Mouse (Mus musculus): ENCODE data around the gene Mmp10.

Gene Mmp10

DNA sequence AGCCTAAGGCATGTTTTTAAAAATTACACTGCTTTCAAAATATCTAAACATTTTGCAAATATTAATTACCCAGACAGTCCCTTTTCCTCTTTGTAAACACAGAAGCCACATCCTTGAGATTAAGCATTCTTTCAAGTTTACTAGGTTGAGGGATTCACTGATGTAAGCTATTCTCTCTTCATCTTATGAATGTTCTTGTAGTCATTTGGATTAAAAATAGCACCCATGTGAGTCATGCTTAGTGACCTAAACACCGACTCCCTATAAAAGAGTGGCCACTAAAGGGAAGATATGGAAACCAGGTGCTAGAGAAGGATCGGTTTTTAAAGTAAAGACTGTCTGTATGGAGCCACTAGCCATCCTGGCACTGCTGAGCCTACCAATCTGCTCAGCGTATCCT, at the start of gene Mmp10:
Gene Mmp10, plus strand, starts transcription at position 302 of the 400 bp plus-strand sequence.
- no peak for DNase-seq (ENCODE audit: low spot score)

DNA sequence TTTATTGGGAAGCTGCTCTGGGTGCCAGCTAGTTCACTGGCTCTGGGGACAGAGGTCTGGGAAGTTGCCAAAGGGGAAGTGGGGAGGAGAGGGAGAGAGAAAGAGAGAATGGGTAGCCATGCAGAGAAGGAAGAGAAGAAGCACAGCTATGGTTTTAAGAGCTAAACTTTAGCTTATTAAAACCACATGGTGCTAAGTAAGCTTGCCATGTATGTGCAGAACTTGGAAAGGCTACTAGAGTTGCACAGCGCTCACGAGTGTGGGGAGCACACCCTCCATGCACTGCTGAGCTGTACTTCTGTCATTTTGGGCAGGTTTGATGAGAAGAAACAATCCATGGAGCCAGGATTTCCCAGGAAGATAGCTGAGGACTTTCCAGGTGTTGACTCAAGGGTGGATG, 48.9 kb upstream of the Mmp10 start:
- no peak for DNase-seq (ENCODE audit: low spot score)

DNA sequence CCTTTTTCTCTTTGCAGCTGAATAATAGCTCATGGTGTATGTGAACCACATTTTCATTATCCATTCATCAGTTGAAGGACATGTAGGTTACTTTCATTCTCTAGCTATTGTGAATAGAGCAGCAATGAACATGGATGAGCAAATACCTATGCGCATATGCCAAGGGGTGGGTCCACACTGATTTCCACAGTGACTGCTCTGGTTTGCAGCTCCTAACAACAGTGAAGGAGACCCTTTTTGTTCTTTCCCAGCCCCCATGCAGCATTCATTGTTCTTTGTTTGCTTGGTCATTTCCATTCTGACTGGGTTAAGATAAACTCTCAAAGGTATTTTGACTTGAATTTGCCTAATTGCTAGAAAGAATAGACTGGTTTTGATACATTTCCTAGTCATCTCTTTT, 31.9 kb upstream of the Mmp10 start:
- no peak for DNase-seq (ENCODE audit: low spot score)

DNA sequence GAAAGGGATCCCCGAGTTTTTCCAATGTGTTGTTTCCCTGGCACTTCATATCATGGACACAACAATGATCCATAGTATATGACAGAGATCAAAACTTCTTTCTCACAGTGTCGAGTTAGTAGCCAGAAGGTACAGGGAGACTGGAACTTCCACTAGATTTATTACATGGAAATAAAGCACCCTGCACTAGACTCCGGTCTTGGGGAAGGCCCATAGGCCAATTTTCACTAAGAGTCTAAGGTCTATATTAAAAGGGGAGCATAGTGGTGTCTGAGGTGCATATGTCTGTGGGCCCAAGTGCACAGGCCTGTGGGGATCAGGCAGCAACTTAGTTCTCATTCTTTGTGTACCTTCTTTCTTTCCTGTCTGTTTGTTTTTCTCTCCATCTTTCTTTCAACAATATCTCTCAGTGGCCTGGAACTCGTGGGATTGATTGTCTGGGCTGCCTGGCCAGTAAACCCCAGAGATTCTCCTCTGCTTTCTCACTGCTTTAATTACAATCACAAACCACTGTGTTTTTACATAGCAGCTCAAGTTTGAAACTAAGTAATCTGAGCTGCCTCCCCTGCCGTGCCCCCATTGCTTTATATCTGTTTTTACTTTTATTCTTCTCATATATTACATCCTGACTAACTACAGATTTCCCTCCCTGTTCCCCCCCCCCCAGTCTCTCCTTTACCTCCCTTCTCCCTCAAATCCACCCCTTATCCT, 18.3 kb upstream of the Mmp10 start:
- DNase-seq (ENCODE audit: low spot score), result no peak

DNA sequence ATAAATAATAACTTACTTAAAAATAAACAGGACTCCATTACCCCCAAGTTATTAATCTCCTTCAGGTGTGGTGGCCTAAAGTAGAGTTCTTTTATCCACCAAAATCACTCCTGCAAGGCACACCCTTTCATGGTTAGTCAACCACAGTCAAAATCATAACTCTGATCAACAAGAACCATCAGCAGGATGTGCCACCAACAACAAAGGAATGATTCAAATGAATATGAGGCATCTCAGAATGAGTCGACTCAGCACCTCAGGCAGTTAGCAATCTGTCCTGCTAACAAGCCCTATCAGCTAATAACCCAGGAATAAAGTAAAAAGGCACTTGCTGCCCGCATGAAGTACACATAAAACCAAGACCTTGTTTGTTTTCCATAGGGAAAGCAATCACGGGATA, 1.0 kb upstream of the Mmp10 start:
- no peak for DNase-seq (ENCODE audit: low spot score)

DNA sequence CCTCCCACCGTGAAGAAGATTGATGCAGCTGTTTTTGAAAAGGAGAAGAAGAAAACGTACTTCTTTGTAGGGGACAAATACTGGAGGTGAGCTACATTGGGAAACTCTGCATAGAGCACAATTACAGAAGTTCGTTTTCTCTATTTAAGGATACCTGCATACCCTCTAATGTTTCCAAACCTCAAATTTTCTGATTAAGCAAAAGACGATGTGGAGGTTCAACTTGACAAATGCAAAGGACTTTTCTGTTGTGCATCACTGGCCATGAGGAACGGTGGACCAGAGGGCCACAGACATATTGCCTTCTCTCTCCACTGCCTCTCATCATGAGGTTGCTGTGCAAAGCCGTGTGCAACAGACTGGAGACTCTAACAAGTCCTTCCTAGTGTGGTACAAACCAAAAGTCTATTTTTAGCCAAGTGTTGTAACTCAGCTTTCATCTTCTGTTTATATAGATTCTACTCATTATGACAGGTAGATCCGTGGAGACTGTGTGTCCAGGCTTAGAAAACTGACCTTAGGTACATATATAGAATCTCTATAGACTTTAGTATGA, 5.2 kb downstream of the Mmp10 start:
- no peak for DNase-seq (ENCODE audit: low spot score)

DNA sequence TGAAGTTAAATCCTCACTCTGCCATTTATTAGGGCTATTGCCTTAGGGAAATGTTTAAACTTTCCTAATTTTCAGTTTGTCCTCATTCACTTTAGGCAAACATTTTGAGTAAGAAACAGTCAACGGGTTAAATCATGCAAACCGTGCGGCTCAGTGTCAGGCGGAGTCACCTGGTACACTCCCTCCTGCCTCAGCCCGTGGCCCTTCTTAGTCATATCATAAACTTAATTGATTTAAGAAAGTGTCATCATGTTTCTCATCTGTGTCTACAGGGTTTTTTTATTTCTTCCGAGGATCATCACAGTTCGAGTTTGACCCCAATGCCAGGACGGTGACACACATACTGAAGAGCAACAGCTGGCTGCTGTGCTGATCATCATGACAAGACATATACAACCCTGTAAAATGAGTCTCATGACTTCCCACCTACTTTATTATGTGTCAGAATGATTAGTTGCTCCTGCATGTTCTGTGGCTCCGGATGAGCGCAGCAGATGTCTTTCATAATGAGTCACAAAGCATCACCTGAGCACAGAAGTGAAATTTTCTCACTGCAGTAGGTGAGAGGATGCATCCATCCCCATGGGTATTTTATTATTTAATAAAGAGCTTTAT, 7.6 kb downstream of the Mmp10 start:
- no peak for DNase-seq (ENCODE audit: low spot score)

DNA sequence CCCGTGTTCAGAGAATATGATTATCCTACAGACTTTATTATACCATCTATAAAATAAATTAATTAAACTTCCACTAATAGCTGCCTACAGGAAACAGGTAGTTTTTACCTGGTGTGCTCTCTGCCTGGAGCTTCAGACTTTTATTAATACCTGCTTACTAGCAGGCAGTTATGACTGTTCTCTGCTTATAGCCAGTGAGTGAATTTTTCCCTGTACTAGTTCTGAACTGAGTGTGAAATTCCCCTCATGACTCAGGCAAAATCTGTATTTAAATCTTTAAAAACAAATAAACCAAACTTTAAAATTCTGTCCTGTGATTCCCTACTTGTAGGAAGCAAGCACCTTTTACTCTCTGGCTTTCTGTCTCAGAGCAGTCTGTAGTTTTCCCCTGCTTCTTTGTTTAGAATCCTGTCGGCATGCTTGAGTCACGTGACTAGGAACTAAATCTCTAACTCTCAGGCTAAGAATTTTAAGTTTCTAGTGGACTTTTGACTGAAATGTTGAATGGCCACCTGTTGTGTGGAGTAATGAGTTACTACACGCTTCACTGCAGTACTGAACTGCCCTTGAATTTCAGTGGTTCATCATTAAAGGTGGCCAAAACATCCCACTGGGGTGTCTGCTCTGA, 15.9 kb downstream of the Mmp10 start:
- no peak for DNase-seq (ENCODE audit: low spot score)

DNA sequence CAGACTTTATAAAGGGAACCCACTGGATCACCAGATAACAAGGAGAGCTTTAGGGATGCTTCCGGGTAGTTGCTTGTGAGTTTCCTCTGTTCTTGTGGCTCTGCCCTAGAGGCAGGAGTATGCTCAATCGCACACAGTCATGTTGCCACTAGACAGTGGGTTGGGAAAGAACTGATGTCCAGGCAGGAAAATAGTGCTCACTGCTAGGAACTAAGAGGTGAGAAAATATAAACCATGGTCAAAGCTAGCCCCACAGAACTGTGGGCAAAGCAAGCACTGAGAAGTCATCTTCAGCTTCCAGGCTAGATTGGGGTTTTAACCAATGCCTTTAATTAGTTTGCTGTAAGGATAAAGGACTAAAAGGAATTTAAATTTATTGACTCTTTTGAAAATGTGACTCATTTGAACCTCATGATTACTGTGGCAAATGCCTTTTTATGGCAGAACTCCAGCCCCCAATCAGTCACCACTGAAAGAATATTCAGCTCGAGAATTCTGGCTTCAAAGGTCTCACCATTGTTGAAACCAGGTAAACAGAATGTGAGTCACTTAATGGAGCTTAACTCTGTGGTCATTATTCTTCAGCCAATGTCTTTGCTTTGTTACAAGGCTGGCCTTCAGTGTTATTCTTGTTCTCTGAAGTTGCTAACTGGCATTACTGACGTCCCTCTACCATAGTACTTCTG, 24.2 kb downstream of the Mmp10 start:
- no peak for DNase-seq (ENCODE audit: low spot score)

DNA sequence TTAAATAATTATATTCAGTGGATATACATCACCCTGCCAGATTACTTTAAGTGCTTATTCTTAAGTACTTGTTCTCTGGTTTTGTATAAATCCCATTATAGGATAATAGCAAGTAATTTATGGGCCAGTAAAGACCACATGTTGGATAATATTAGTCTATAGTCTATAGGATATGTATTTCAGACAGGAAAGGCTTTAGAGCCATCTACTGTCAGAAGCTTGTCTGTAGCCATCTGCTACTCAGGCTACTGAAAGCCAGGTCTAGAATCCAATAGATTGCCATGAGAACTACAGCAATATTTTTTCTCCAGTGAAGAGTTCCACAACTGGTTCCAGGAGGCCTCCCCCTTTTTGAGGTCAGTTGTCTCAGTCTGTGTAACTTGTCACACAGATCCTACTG, 40.6 kb downstream of the Mmp10 start:
- DNase-seq (ENCODE audit: low spot score), result no peak

DNA sequence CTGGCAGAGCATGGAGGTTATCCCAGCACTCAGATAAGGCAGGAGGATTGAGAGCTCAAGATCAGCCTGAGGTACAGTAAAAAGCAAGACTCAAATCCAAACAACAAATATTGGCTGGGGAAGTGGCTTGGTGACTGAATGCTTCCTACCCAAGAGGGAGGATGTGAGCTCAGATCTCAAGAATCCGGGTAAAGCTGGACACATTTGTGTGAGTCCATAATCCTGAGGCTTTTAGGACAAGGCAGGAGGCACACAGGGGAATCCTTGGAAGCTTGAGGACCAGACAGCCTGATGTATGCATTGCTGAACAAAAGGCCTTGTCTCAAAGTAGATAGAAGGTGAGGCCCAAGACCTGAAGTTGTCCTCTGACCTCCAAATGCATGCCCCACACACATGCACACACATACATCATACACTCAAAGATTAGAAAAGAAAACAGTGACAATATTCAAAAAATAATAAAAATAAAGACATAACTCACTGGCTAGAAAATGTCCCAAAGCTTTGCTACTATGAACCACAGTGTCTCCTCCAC, 42.8 kb downstream of the Mmp10 start:
- DNase-seq (ENCODE audit: low spot score), result no peak

DNA sequence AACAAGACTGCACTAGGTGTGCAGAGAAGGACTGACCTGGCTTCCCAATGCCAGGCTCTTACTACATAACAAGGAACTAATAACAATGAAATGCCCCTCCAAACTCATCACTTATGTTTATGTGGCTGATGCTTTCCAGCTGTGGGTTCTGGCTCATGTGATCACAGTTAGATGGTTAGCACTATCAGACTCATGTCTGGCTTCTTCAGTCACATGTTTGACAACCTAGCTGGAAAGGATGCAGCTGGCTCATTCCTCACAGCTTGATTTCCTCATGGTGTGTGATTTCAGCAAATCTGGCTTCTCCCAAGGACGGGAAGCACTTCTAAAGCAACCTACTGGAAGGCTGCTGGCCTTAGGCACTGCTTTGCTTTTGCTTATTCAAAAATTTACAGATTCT, 43.3 kb downstream of the Mmp10 start:
- DNase-seq (ENCODE audit: low spot score), result no peak

DNA sequence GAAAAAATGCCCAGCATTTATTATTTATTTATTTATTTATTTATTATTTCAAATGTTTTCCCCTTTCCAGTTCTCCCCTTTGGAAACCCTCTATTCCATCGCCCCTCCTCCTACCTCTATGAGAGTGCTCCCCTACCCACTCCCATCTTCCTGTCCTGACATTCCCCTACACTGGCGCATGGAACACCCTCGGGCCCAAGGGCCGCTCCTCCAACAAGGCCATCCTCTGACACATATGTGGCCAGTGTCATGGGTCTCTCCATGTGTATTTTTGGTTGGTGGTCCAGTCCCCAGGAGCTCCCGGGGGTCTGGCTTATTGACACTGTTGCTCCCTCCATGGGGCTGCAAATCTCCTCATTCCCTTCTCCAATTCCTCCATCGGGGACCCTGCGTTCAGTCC, 43.8 kb downstream of the Mmp10 start:
- no peak for DNase-seq (ENCODE audit: low spot score)

DNA sequence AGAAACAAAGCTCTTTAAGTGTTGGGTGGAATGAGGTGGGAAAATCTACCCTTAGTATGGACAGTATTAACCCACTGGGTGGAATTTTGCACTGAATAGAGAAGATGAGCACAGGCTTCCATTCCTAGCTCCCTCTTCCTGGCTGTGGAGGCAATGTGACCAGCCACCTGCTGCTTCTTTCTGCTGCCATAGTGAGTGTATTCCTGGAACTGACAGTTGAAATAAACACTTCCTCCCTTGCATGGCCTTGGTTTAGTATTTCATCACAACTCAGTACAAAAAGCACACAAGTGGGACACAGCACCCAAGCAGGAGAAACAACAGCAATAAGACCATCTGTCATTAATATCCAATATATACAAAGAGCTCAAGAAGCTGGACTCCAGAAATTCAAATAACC, 49.8 kb downstream of the Mmp10 start:
- no peak for DNase-seq (ENCODE audit: low spot score)

DNA sequence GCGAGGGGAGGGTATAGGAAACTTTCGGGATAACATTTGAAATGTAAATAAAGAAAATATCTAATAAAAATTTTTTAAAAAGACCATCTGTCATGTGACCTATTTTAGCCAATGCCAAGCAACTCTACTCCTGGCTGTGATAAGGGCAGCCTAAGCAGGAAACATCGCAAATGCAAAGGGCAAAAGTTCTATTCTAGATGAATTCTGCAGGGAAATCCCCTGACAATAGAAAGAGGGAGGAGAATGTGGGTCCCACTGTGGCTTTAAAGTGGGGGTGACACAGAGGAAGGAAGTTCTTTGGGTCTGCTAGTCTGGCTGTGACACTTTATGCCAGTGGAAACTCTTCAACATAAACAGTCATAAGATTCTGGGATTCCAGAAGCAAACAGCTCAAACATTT, 51.4 kb downstream of the Mmp10 start:
- DNase-seq (ENCODE audit: low spot score), result no peak

DNA sequence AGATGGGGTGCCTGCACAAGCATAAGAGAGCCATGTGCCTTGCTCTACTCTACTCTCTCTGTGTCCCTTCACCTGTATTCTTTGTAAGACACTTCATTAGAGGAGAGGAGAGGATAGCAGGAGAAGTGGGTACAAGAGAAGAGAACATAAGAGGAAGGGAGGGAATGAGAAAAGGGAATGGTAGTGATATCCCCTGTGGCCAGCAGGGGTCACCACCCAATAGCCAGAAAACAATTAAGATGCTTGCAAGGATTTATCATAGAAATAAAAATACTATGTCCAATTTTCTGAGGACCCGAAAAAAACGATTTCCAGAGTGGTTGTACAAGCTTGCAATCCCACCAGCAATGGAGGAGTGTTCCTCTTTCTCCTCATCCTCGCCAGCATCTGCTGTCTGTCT, 52.2 kb downstream of the Mmp10 start:
- no peak for DNase-seq (ENCODE audit: low spot score)

DNA sequence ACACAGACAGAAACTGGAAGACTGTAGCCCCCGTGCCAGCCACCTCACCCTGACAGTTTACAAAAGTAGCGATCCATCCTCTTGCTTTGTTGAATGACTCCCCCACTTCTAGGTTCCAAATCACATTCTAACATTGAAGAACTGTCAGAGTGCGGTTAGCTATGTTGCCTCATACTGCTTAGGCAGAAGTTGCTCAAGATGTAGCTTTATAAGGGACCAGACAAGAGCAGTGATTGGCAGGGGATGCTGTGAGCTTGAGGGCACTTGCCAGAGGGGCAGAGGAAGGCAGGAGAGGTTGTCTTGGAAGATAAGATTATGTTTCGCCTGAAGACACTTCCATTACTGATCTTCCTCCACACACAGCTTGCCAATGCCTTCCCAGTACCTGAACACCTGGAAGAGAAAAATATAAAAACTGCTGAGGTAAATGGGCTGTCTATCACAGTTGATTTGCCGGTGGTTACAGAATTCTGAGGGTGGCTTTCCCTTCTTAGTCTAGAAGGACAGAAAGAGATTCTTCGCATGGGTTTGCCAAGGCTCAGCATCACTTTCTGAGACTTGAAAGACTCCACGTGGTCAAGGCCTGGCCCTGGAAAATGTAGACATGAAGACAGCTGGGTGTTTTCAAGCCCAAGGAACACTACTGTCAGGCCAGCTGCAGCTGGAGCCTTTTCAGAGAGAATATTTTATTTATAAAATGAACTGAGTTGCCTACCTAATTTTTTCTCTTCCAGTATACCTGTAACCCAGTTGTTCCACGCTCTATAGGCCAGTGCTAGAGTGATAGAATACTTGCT, 56.3 kb downstream of the Mmp10 start, which contains the start of gene Mmp8:
Gene Mmp8, plus strand, starts transcription at position 236 of the 797 bp plus-strand sequence.
- no peak for DNase-seq (ENCODE audit: low spot score)
